Mouse (Mus musculus) midbrain, embryonic 14.5 days (tissue): ENCODE measurements around the gene Dennd2a. TPM values are rescaled to one million over a fixed set of nuclear protein-coding genes. Genes with fewer than 3 reads are reported as not detected.
"Not testable (repeated sequence)": the region's sequence is repeated elsewhere in the genome, so short reads cannot be mapped to it uniquely, and the experiment has no call there.

Source experiments
- ATAC-seq: fragments of 200-750 bp; cut with Nextera tagmentation; 2 replicates; pipeline ENCODE4 v1.8.0; 2017; ENCODE audit warnings: moderate number of reproducible peaks, moderate library complexity; ENCODE audit not compliant: low FRiP score, low TSS enrichment
- DNase-seq: peaks from one replicate; pipeline ENCODE4 v3.0.0-alpha.2; 2015
- H3K27ac ChIP-seq: fragments of 300-500 bp; sonication (generic); replicated peaks from 2 replicates; pipeline ENCODE4 v1.5.1; 2014; ENCODE audit warnings: mild to moderate bottlenecking, low read depth, low read length, moderate library complexity
- H3K27me3 ChIP-seq: fragments of 300-500 bp; sonication (generic); 2 replicates; pipeline ENCODE4 v1.6.1; 2014; ENCODE audit warnings: low read length, control low read depth, mixed read lengths; ENCODE audit not compliant: control insufficient read depth, insufficient read depth
- H3K36me3 ChIP-seq: fragments of 300-500 bp; sonication (generic); 2 replicates; pipeline ENCODE4 v1.6.1; 2014; ENCODE audit warnings: low read length, control low read depth; ENCODE audit not compliant: control insufficient read depth, insufficient read depth
- H3K4me1 ChIP-seq: fragments of 300-500 bp; sonication (generic); 2 replicates; pipeline ENCODE4 v1.6.1; 2014; ENCODE audit warnings: mild to moderate bottlenecking, antibody characterized with exemption, low read length, control low read depth; ENCODE audit not compliant: control insufficient read depth, insufficient read depth
- H3K4me2 ChIP-seq: fragments of 300-500 bp; sonication (generic); 2 replicates; pipeline ENCODE4 v1.6.1; 2014; ENCODE audit warnings: mild to moderate bottlenecking, low read length, moderate library complexity
- H3K4me3 ChIP-seq: fragments of 300-500 bp; sonication (generic); replicated peaks from 2 replicates; pipeline ENCODE4 v1.5.1; 2014; ENCODE audit warnings: low read depth, low read length
- H3K9ac ChIP-seq: fragments of 300-500 bp; sonication (generic); replicated peaks from 2 replicates; pipeline ENCODE4 v1.6.1; 2014; ENCODE audit warnings: mild to moderate bottlenecking, low read length, moderate library complexity
- H3K9me3 ChIP-seq: fragments of 300-500 bp; sonication (generic); 2 replicates; pipeline ENCODE4 v1.6.1; 2016; ENCODE audit warnings: low read length, control low read depth, mixed read lengths; ENCODE audit not compliant: control insufficient read depth
- WGBS: fragments of 180-500 bp; shearing (Covaris S2); extraction: QIAGEN DNeasy Blood & Tissue Kit; methylation state at CpG from one replicate; pipeline ENCODE4 v1.1.7; 2014; 5-methylcytosine and 5-hydroxymethylcytosine counted together
- polyA plus RNA-seq: library from polyadenylated mRNA; unstranded; fragments of >200 nt; fragmentation: Nextera tagmentation; extraction: Ambion mirVana; gene quantifications from 2 replicates; pipeline ENCODE4 v1.2.1, GENCODE M21; 2014

The Dennd2a gene
- polyA plus RNA-seq, 1 experiment from 2014 or later, result 31.5 TPM

DNA sequence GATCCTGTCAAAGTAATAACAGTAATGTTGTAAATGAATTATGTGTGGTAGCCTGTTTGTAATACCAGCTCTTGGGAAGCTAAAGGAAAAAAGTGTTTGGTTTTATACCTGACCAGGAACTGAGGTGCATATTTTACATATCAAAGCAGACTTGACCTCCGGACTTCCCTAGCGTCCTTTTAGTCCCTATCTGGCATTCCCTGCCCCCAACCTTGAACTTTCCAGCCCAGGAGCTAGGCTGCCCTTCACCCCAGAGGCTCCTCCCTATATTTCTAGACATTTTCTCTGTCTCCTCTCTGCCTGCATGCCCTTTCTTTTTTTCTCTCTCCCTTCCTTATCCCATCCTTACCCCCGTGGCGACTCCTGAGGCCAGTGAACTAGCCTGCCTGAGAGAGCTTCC is 136.8 kb downstream of the Dennd2a start:
- H3K36me3 ChIP-seq, result no peaks in the 10 kb centered on the region
- DNase-seq (no peak), ATAC-seq (no peak)
- no peak overlapping the region for H3K9ac ChIP-seq
- 45% methylated on average over 4 of the region's 4 CpGs for WGBS
- peaks cover 10% of the 10 kb centered on the region; the same call in 1 of the 2 replicates for H3K4me1 ChIP-seq
- peak overlapping the region; percentile 68 for H3K4me2 ChIP-seq
- peak overlapping the region; percentile 92 for H3K4me3 ChIP-seq
- H3K27me3 ChIP-seq, result no peaks in the 10 kb centered on the region
- H3K27ac ChIP-seq, result peak overlapping the region; percentile 98
- no peaks in the 10 kb centered on the region for H3K9me3 ChIP-seq

DNA sequence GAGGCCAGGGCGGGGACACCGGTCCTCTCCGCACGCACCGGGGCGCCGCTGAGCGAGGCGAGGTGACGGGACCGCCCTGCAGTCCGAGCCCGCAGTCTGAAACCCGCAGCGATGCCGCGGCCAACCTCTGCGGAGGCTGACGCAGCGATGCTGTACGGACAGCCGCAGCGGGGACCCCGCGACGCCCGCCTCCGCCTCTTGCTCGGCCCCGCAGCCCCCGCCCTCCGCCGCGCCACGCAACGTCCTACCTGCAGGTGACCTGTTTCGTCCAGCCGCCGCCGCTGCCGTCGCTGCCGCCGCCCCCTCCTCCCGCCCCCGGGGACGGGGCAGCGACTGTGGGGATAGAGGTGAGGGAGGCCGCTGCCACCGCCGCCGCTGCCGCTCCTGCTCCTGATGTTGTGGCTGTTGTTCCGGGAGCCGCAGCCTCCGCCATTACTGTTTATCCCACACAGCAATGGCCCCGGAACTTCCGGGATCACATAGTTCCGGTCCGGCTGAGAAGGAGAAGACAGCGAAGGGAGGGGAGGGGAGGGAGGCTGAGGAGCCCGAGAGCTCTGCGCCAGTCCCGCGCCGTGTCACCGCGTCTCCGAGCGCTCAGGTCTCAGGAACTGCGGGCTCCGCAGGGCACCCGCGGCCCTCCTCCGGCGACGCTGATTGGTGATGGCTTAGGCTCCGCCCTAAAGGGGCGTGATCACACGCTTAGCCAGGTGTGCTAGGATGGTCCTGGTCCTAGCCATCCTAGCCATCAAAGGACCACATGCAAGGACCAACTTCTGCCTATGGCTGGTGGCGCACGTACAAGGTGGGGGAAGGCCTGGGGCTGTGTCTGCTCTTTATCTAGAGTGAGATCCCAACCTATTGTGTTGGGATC is 137.6 kb downstream of the Dennd2a start, which contains the start of gene Mkrn1:
Mkrn1 (minus strand) TSS at position 612 of the 871 bp plus-strand sequence.
- Histone ChIP-seq H3K36me3 (no peaks in the 10 kb centered on the region), H3K9me3 (no peaks in the 10 kb centered on the region), H3K4me1 (peaks cover 10% of the 10 kb centered on the region; the same call in 1 of the 2 replicates), H3K9ac (peak within 1 kb of the TSS; percentile 98), H3K27me3 (no peaks in the 10 kb centered on the region), H3K4me3 (peak within 1 kb of the TSS; percentile 92), H3K27ac (peak within 1 kb of the TSS; percentile 98), H3K4me2 (peak within 1 kb of the TSS; percentile 68)
- ATAC-seq, result peak; percentile 96
- under 1% methylated on average over 76 of the region's 82 CpGs for WGBS
- peak; percentile 96 for DNase-seq

DNA sequence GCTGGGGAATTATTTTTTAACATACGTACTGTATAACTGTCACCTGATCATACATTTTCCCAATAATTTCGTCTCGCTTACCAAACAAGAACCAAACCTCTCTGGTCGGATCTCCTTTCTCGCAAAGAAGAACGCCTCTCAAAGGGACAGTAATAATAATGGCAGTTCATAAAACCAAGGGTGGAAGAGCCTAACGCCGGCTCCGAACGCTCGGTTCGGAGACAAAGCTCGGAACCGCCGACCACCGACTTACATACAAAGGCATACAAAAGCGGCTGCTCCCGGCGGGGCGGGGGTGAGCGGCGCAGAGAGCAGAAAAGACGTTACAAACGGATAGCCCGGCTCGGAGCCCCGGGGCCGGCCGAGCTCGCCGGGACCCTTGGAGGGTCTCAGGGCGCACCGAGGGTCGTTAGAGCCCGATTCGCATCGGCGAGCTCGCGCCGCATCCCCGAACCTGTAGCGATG is 138.2 kb downstream of the Dennd2a start:
- DNase-seq (peak; percentile 79), ATAC-seq (no peak)
- Histone ChIP-seq H3K9me3 (no peaks in the 10 kb centered on the region), H3K27ac (peak overlapping the region; percentile 98), H3K36me3 (no peaks in the 10 kb centered on the region), H3K27me3 (no peaks in the 10 kb centered on the region), H3K4me1 (peaks cover 10% of the 10 kb centered on the region; the same call in 1 of the 2 replicates), H3K4me2 (peak overlapping the region; percentile 68), H3K9ac (peak overlapping the region; percentile 98), H3K4me3 (peak overlapping the region; percentile 92)
- WGBS, result under 1% methylated on average over 43 of the region's 43 CpGs

DNA sequence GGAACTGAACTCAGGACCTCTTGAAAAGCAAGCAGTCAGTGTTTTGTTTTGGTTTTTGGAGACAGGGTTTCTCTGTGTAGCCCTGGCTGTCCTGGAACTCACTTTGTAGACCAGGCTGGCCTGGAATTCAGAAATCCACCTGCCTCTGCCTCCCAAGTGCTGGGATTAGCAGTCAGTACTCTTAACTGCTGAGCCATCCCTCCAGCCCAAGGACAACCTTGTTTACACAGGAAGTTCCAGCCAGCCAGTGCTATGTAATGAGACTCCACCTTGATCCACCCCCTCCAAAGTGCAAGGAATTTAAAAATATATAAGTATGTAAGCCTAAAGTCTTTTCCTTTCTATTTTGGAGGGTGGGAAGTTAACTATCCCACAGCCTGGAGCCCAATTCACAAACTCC is 141.0 kb downstream of the Dennd2a start:
- H3K9me3 ChIP-seq, DNase-seq, H3K27me3 ChIP-seq, H3K4me2 ChIP-seq, ATAC-seq, H3K4me1 ChIP-seq, H3K9ac ChIP-seq, H3K4me3 ChIP-seq, H3K36me3 ChIP-seq, H3K27ac ChIP-seq: not testable (repeated sequence)

DNA sequence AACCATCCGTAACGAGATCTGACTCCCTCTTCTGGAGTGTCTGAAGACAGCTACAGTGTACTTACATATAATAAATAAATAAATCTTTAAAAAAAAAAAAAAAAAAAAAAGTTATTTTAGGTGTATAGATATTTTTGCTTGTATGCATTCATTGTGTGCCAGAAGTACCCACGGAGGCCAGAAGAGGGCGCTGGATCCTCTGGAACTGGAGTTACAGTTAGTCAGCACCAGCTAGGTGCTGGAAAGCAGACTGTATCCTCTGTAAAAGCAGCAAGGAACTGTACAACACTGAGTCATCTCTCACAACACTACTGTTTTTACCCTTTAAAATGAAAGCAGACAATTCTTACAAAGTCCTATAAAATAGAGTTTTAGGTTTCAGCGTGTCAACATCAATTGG is 141.9 kb downstream of the Dennd2a start:
- WGBS, result 50% methylated on average over 3 of the region's 5 CpGs
- no peak overlapping the region for H3K27ac ChIP-seq
- no peaks in the 10 kb centered on the region for H3K36me3 ChIP-seq
- H3K9me3 ChIP-seq, result no peaks in the 10 kb centered on the region
- H3K4me1 ChIP-seq, result peaks cover 10% of the 10 kb centered on the region; the same call in 1 of the 2 replicates
- no peak for ATAC-seq
- H3K27me3 ChIP-seq, result no peaks in the 10 kb centered on the region
- no peak overlapping the region for H3K4me2 ChIP-seq
- DNase-seq, result peak; percentile 72
- H3K4me3 ChIP-seq, result no peak overlapping the region
- no peak overlapping the region for H3K9ac ChIP-seq

DNA sequence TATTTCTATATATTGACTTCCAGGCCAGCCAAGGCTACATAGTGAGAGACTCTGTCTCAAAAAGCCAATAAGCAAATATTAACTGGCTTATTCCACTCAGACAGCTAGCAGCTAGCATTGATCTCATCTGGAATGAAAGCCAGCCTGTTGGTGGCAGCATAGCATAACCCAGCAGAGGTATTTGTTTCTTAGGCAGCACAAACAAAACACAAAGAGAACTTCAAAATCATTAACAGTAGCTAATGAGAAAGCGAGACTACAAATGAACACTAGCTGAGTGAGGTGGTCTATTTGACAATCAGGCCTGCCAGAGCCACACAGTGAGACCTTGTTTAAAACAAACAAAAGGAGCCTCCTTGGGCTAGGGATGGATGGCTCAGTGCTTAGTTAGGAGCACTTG is 143.6 kb downstream of the Dennd2a start:
- Histone ChIP-seq H3K9ac (no peak overlapping the region), H3K27ac (0 out of 2 replicates have a peak overlapping the region, but pooled peaks have one; percentile 10), H3K36me3 (peaks cover 2% of the 10 kb centered on the region; the same call in 1 of the 2 replicates), H3K27me3 (no peaks in the 10 kb centered on the region), H3K4me3 (no peak overlapping the region), H3K4me2 (no peak overlapping the region), H3K9me3 (no peaks in the 10 kb centered on the region), H3K4me1 (peaks cover 10% of the 10 kb centered on the region; the same call in 1 of the 2 replicates)
- WGBS, result 95% methylated on average over 1 of the region's 1 CpGs
- DNase-seq (peak; percentile 49), ATAC-seq (no peak)

Other genes starting within 250 kb of the Dennd2a start
- gene Slc37a3, start 180.2 kb downstream of the Dennd2a start, polyA plus RNA-seq, result 58.4 and 69.3 TPM in 2 replicates
- 0.17 TPM in 1 of 2 replicates, not detected in the other for gene Rab19, start 176.7 kb downstream of the Dennd2a start, polyA plus RNA-seq
- gene Mkrn1, start 137.4 kb downstream of the Dennd2a start, polyA plus RNA-seq, result 244 and 294 TPM in 2 replicates
- gene Adck2, start 16.0 kb upstream of the Dennd2a start, polyA plus RNA-seq, result 34.5 and 48.7 TPM in 2 replicates
- gene Gm42420, start 27.9 kb upstream of the Dennd2a start, polyA plus RNA-seq, result 0.58 TPM in 1 of 2 replicates, not detected in the other
- 404 and 530 TPM in 2 replicates for gene Ndufb2, start 34.7 kb upstream of the Dennd2a start, polyA plus RNA-seq
- 22.5 and 25.9 TPM in 2 replicates for gene Braf, start 167.6 kb upstream of the Dennd2a start, polyA plus RNA-seq